Mouse (Mus musculus) ovary, postnatal 10 days (tissue): ENCODE data around the gene Gm3468.
"Not testable (repeated sequence)": the region's sequence is repeated elsewhere in the genome, so short reads cannot be mapped to it uniquely, and the experiment has no call there.

Source experiments
- DNase-seq: peaks from one replicate; pipeline ENCODE4 v3.0.0; 2022; ENCODE audit warnings: low spot score

Gene Gm3468

DNA sequence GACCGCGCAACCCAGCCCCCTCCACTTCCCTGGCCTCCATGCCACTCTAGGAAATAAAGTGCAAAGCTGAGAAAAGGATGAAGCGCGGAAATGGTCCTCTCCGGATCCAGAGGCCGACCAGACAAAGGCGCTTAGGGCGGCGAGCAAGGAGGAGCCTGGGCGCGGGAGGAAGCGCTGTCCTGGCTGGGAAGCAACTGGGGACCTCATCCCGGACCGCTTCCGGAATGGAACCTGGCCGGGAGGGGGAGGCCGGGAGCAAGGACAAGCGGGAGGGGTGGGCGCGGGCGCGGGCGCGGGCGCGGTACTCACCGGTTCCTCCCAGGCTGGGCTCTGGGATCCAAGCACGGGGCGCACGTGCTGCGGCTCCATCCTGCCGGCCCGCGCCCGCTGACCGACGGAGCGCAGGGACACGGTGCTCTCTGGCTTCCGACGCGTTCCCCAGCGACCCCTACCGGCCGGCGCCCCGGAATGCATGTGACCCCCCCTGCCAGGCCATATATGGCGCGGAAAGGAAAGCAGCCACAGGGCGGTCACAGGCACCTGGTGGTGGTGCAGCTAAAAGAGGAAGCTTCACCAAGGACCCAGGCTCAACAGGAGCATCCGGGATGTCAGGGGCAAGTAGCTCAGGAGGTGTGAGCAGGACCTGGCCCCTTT lies at the start of gene Gm3468:
Gene Gm3468, minus strand, starts transcription at position 394 of the 654 bp plus-strand sequence.
- DNase-seq: peak; percentile 5

DNA sequence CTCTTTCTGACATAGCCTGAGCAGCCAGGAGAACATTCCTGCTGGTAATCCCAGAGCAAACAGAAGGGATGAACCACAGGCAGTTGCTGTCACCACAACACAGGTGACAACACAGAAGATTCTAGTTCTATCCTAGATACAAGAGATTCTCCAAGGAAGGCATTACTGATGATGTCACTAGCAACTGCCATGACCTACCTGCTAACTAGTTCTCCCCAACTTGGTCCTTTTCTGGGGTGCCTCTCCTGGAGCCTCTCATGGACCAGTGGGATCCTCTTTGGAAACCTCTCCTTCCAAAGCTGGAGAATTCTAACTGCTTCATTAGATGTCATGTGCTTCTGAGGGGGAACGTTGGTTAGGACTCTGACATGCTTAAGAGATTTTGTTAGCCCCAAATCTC lies 17.2 kb upstream of the Gm3468 start, which contains the start of gene Gm3476:
Gene Gm3476, minus strand, starts transcription at position 101 of the 400 bp plus-strand sequence.
- not testable (repeated sequence) for DNase-seq

GRCm38 (mm10) chr14:6107500-6107899 lies 965 bp downstream of the Gm3468 start:
- not testable (repeated sequence) for DNase-seq

- not testable (repeated sequence) for DNase-seq
Observed at GRCm38 (mm10) chr14:6093842-6094241, 14.6 kb downstream of the Gm3468 start, which contains the start of gene Gm8206. Gm8206 (minus strand) TSS chr14:6093942.

- DNase-seq: not testable (repeated sequence)
Observed at GRCm38 (mm10) chr14:6058167-6058566, 50.3 kb downstream of the Gm3468 start, which contains the start of gene Gm6337. Gm6337 (minus strand) TSS chr14:6058267.
